Mouse (Mus musculus): ENCODE measurements around the gene Ctnnbip1. TPM values are rescaled to one million over a fixed set of nuclear protein-coding genes. Genes with fewer than 3 reads are reported as not detected.

The Ctnnbip1 gene
- total and polyA plus RNA-seq, 2 experiments from 2014 or later: 105 to 134 TPM

DNA sequence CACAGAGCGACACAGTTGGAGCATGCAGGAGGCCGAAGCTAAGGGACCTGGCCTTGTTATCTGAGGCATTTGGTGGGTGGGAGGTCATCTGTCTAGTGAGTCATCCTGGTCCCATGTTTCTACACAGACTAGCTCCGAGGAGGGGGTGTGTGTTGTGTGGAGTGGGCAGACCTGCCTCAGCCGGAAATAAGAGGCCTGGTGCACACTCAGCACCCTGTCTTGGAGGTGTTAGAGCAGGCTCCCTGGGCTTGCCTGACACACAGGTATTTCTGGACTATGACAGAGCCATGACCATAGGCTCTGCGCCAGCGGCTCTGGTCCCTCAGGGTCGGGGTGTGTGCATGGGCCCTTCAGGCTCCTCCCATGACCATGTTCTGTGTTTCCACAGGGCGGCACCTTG, 21.4 kb downstream of the Ctnnbip1 start:
- Histone ChIP-seq H3K36me3 (ENCODE audit: insufficient read depth) (no peaks in the 10 kb centered on the region), H3K9ac (no peak overlapping the region), H3K4me3 (ENCODE audit: low read depth, low read length) (no peak overlapping the region), H3K27me3 (ENCODE audit: insufficient read depth, low read length) (no peaks in the 10 kb centered on the region), H3K9me3 (ENCODE audit: low read length) (no peaks in the 10 kb centered on the region), H3K4me1 (ENCODE audit: insufficient read depth) (no peaks in the 10 kb centered on the region), H3K27ac (ENCODE audit: low read depth, low read length) (no peak overlapping the region), H3K4me2 (ENCODE audit: low read depth) (no peak overlapping the region)
- 83% methylated on average over 8 of the region's 8 CpGs for WGBS
- ATAC-seq: no peak
- no peak for TF ChIP-seq CTCF (IDR thresholded peaks at IDR 0.05; ENCODE audit: low read depth)
- DNase-seq: no peak

DNA sequence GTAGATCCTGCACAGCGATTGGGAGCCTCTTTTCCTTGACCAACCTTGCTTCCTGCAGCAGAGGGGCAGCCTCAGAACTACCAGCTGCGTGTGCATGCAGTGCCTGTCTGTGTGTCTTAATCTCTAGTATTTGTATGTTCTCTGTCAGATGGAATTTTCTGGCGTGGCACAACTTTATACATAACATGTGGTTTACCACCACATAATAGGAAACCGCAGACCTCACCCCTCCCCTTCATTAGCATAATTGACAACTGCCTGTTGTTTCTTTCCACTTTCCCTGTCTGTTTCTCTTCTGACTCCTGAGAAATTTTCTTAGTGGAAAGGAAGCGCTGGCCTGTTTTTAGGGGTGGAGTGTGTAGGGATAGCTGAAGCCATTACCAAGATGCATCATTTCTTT, 23.9 kb downstream of the Ctnnbip1 start:
- ATAC-seq: no peak
- Histone ChIP-seq H3K36me3 (ENCODE audit: insufficient read depth) (peaks cover 16% of the 10 kb centered on the region), H3K27me3 (ENCODE audit: insufficient read depth, low read length) (no peaks in the 10 kb centered on the region), H3K27ac (ENCODE audit: low read depth, low read length) (no peak overlapping the region), H3K9ac (no peak overlapping the region), H3K9me3 (ENCODE audit: low read length) (no peaks in the 10 kb centered on the region), H3K4me3 (ENCODE audit: low read depth, low read length) (no peak overlapping the region), H3K4me2 (ENCODE audit: low read depth) (no peak overlapping the region), H3K4me1 (ENCODE audit: insufficient read depth) (no peaks in the 10 kb centered on the region)
- WGBS: 45% methylated on average over 5 of the region's 5 CpGs
- TF ChIP-seq CTCF (IDR thresholded peaks at IDR 0.05; ENCODE audit: low read depth): no peak
- DNase-seq: no peak

DNA sequence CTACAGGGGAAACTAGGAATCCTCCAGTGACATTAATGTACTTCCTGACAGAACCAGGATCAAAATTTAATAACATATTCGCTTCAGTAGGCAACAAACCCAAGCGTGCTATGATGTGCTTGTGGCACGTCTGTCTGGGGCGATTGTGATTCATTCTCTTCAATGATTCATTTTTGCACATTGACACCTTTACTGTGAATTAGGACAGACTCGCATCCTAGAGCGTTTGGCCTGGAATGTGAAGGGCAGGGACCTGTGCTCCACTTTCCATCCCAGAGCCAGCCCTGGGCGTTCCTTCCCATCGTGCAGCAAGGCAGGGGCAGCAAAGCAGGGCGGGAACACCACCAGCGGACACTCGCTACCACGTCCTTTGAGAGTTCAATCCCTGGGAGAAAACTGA, 24.4 kb downstream of the Ctnnbip1 start:
- no peak for TF ChIP-seq CTCF (IDR thresholded peaks at IDR 0.05; ENCODE audit: low read depth)
- WGBS: 78% methylated on average over 12 of the region's 12 CpGs
- DNase-seq: no peak
- H3K27ac ChIP-seq (ENCODE audit: low read depth, low read length): no peak overlapping the region
- H3K9me3 ChIP-seq (ENCODE audit: low read length): no peaks in the 10 kb centered on the region
- H3K27me3 ChIP-seq (ENCODE audit: insufficient read depth, low read length): no peaks in the 10 kb centered on the region
- no peak overlapping the region for H3K4me3 ChIP-seq (ENCODE audit: low read depth, low read length)
- no peak overlapping the region for H3K4me2 ChIP-seq (ENCODE audit: low read depth)
- ATAC-seq: no peak
- H3K4me1 ChIP-seq (ENCODE audit: insufficient read depth): no peaks in the 10 kb centered on the region
- peaks cover 17% of the 10 kb centered on the region for H3K36me3 ChIP-seq (ENCODE audit: insufficient read depth)
- no peak overlapping the region for H3K9ac ChIP-seq

- no peak overlapping the region for H3K4me3 ChIP-seq (ENCODE audit: low read depth, low read length)
- no peaks in the 10 kb centered on the region for H3K4me1 ChIP-seq (ENCODE audit: insufficient read depth)
- DNase-seq (peak; percentile 90), ATAC-seq (peak; percentile 67)
- WGBS: 37% methylated on average over 10 of the region's 10 CpGs
- no peaks in the 10 kb centered on the region for H3K9me3 ChIP-seq (ENCODE audit: low read length)
- no peak overlapping the region for H3K9ac ChIP-seq
- no peaks in the 10 kb centered on the region for H3K27me3 ChIP-seq (ENCODE audit: insufficient read depth, low read length)
- TF ChIP-seq CTCF (IDR thresholded peaks at IDR 0.05; ENCODE audit: low read depth): peak; percentile 99
- no peak overlapping the region for H3K4me2 ChIP-seq (ENCODE audit: low read depth)
- H3K27ac ChIP-seq (ENCODE audit: low read depth, low read length): no peak overlapping the region
- peaks cover 17% of the 10 kb centered on the region for H3K36me3 ChIP-seq (ENCODE audit: insufficient read depth)
These were observed 25.0 kb downstream of the Ctnnbip1 start for GRCm38 (mm10) chr4:149542927-149543553.

DNA sequence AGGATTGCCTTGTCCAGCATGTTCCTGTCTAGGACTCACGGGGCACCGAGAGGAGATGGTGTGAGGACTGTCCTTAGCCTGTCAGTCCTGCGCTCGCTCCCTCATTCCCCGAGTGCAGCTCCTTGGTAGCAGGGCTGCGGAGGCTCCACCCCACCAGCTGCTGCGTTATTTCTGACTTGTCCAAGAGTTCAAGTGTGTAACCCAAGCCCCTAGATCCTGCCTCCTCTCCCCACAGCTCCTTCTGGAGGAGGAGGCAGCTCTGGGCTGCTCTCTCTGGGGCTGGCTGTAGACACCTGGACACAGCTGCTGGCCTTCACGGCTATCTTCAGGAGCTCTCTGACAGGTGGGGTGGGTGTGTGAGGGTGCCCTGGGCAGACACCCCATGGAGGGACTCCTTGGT, 26.9 kb downstream of the Ctnnbip1 start:
- no peaks in the 10 kb centered on the region for H3K27me3 ChIP-seq (ENCODE audit: insufficient read depth, low read length)

GRCm38 (mm10) chr4:149546797-149547444, 28.9 kb downstream of the Ctnnbip1 start:
- no peak for TF ChIP-seq CTCF (IDR thresholded peaks at IDR 0.05; ENCODE audit: low read depth)
- DNase-seq (no peak), ATAC-seq (no peak)
- no peak overlapping the region for H3K4me3 ChIP-seq (ENCODE audit: low read depth, low read length)
- H3K36me3 ChIP-seq (ENCODE audit: insufficient read depth): peaks cover 25% of the 10 kb centered on the region
- no peak overlapping the region for H3K27ac ChIP-seq (ENCODE audit: low read depth, low read length)
- H3K4me2 ChIP-seq (ENCODE audit: low read depth): no peak overlapping the region
- no peaks in the 10 kb centered on the region for H3K9me3 ChIP-seq (ENCODE audit: low read length)
- H3K9ac ChIP-seq: no peak overlapping the region
- no peaks in the 10 kb centered on the region for H3K4me1 ChIP-seq (ENCODE audit: insufficient read depth)
- no peaks in the 10 kb centered on the region for H3K27me3 ChIP-seq (ENCODE audit: insufficient read depth, low read length)
- 87% methylated on average over 9 of the region's 9 CpGs for WGBS

More for the DNA sequence above, 26.9 kb downstream of the Ctnnbip1 start:
- H3K36me3 ChIP-seq (ENCODE audit: insufficient read depth): peaks cover 22% of the 10 kb centered on the region
- DNase-seq: no peak
- ATAC-seq: no peak
- no peaks in the 10 kb centered on the region for H3K4me1 ChIP-seq (ENCODE audit: insufficient read depth)
- no peak overlapping the region for H3K4me3 ChIP-seq (ENCODE audit: low read depth, low read length)
- H3K4me2 ChIP-seq (ENCODE audit: low read depth): no peak overlapping the region
- TF ChIP-seq CTCF (IDR thresholded peaks at IDR 0.05; ENCODE audit: low read depth): no peak
- 86% methylated on average over 8 of the region's 8 CpGs for WGBS
- no peaks in the 10 kb centered on the region for H3K9me3 ChIP-seq (ENCODE audit: low read length)
- no peak overlapping the region for H3K9ac ChIP-seq
- no peak overlapping the region for H3K27ac ChIP-seq (ENCODE audit: low read depth, low read length)

GRCm38 (mm10) chr4:149547523-149547922, 29.5 kb downstream of the Ctnnbip1 start:
- no peak for TF ChIP-seq CTCF (IDR thresholded peaks at IDR 0.05; ENCODE audit: low read depth)
- Histone ChIP-seq H3K27ac (ENCODE audit: low read depth, low read length) (no peak overlapping the region), H3K36me3 (ENCODE audit: insufficient read depth) (peaks cover 25% of the 10 kb centered on the region), H3K4me2 (ENCODE audit: low read depth) (no peak overlapping the region), H3K9me3 (ENCODE audit: low read length) (no peaks in the 10 kb centered on the region), H3K9ac (no peak overlapping the region), H3K4me1 (ENCODE audit: insufficient read depth) (no peaks in the 10 kb centered on the region), H3K27me3 (ENCODE audit: insufficient read depth, low read length) (no peaks in the 10 kb centered on the region), H3K4me3 (ENCODE audit: low read depth, low read length) (no peak overlapping the region)
- ATAC-seq (no peak), DNase-seq (no peak)
- 91% methylated on average over 6 of the region's 6 CpGs for WGBS
